Mouse (Mus musculus) neutrophil, adult 5-6 weeks (primary cell): Measurements from ENCODE around the gene Sorcs3. TPM values are rescaled to one million over a fixed set of nuclear protein-coding genes. Genes with fewer than 3 reads are reported as not detected.

ENCODE experiments used
- ATAC-seq: fragments of 151-379, 151-347 bp; 2 replicates; pipeline ENCODE4 v1.8.0; 2017; ENCODE audit warnings: mild to moderate bottlenecking, moderate TSS enrichment; ENCODE audit not compliant: insufficient number of reproducible peaks, poor library complexity, low FRiP score, severe bottlenecking; ENCODE audit errors: extremely low read depth
- total RNA-seq: library from RNA; stranded (forward); fragments of 200-1000 nt; gene quantifications from 2 replicates; pipeline ENCODE4 v1.2.3, GENCODE M21; 2017

Sorcs3 gene
- total RNA-seq, 1 experiment from 2014 or later = not detected

DNA sequence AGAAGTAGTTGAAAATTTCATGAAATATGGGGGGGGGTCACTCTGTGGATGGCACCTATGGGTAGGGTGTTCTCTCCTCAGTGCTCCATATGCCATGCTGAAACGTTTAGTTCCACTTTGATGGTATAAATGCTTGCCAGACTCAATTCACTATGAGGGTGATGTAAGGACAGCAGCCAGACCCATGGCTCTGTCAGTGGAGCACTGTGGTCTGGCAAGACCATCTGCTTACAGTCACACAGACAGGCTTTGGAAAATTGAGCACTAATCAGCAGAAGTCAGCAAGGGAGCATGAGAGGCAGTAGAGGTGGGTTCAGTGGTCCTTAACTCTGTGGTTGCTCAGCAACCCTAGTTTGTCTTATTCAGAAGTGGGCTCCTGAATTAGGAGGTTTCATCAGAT lies 411.1 kb downstream of the Sorcs3 start:
- no peak for ATAC-seq

DNA sequence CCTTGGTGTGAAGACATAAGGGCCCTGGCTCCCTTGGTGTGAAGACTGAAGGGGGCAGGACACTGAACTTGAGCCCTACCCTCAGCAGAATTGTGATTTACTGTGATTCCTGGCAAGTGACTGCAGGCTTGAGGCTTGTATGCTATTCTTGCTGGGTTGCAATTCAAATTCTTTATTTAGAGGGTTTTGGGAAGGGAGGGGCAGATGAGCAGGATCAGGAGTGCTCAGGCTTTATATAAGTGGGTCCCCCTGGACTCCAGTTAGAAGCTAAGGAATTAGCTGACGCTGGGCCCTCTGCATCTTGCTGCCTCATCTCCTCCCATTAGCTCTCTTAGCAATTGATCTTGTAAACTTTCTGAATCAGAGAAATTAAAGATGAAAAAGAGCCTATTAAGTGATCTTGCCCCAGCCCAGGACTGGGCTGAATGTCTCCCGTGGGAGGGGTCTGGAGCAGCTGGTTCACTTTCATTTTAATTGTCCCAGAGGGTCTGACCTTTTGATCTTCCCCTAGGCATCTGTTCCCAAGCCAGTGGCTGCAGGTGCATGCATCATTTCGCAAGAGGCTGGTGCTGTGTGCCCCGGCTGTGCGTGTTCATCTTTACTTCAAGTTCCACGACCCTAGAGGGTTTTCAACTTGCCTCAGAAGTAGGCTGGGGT lies 425.0 kb downstream of the Sorcs3 start:
- no peak for ATAC-seq

DNA sequence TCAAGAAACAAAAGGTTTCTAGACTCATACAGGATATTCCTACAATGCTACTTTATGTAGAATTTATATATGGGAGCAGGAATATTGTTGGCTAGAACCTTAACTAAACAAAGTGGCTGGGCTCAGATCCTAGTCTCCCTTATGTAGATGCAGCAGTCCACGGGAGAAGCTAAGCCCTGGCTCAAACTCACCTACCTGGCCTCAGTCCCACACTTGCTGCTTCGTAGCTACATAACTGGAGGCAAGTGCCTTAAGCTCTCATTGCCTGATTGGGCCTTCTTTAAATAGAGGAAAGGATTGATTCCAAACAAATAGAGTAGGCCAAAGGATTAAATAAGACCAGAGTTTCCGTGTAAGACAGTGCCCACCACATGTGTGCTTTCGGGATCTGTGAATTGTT lies 436.7 kb downstream of the Sorcs3 start:
- no peak for ATAC-seq

DNA sequence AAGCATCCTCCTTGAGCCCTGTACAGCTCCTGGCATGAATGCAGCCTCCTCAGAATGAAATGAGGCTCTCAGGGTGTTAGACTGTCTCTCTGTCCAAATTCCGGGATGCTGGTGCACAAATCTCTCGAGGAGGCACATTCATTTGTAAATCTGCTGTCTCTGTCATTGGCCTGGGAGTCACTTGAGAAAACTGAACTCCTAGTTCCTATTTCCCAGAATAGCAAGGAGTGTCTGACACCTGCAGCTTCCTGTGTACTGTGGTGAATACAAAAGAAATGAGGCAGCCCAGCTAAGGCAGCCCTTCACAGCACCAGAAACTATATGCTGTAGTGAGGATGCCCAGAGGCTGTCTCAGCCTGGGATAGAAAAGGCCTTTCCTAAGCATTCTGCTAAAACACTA lies 444.1 kb downstream of the Sorcs3 start:
- no peak for ATAC-seq

DNA sequence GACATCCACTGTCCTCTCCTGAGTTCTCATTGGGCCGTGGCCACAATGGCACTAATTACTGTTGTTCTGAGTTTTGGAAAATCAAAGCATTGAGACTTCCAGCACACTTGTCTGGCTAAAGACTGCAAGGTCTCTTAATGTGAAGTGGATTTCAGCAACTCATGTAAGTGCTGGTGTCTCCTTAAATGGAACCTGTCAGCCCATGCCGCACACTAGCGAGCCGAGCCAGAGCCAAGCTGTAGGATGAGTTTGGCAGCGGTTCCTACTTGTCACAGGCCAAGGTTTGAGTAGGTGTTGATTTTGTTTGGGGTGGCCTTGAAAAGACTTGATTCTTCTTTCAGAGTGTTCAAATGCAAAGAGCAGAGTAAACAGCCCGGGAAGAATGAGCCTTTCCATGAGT lies 445.8 kb downstream of the Sorcs3 start:
- no peak for ATAC-seq

DNA sequence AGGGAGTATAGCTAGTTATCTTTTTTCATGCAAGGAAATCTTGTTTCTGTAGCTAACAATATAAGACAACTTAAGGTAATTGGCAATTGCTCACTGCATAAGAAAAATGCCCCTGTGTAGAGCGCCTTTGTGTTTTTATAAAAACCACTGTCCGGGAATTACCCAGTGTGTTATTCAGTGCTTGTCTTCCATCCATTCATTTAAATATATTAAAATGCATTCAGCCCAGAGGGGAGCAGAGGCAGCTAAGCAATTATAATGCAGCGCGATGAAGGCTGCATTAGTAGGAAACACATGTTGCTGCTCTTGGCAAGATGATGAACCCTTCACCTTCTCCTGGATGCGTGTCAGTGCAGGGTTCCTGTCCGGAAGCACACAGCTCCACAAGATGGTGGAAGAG lies 454.4 kb downstream of the Sorcs3 start:
- no peak for ATAC-seq

DNA sequence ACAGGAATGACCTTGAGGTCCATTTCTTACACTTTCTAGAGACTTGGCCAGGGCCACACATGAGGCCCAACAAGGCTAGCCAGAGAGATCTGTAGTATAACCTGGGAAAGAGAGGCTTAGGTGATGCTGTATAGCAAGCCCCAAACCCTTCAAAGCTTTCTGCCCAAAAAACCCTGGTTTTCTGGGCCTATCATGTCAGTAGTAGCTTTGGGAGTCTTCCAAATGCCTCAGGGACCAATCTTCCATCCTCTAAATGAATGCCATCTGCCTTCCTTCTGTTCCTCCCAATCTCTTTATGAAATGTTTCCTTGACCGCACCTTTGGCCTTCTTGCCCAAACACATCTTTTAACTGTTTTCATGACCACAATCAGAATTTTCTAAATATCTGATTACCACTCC lies 474.1 kb downstream of the Sorcs3 start:
- no peak for ATAC-seq

DNA sequence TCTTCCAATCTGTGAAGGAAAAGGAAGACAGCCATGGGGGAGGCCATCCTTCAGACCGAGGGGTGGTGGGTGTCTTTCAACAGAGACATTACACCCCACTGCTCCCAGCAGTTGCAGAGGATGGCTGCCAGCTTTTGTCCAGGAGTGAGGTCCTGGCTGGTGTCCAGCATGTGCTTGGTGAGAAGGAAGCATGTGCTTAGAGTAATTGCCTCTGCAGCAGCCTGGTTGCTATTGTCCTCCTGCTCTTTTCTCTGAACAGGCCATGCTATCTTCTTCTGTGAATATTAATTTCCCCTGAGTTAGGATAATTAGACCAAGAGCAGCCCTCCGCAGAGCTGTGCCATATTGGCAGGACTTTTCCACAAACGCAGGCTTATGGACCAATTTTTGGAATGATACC lies 476.7 kb downstream of the Sorcs3 start:
- no peak for ATAC-seq

DNA sequence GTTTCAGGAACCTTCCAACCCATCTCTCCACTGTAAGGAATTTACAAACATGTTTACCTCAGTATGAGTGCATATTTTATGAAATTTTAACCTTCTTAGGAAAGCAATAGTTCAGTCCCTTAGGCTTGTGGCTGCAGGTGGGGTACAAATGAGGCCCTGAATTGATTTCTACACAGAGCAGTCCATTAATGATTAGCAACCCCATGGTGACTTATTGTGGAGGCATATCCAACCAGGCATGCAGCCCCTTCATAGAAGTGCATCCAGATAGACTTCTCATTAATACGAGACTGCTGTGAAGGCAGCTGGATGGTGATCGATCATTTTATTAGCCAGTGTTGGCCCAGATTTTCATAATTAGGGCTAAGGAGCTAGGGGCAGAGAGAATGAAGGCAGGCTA lies 480.5 kb downstream of the Sorcs3 start:
- no peak for ATAC-seq

DNA sequence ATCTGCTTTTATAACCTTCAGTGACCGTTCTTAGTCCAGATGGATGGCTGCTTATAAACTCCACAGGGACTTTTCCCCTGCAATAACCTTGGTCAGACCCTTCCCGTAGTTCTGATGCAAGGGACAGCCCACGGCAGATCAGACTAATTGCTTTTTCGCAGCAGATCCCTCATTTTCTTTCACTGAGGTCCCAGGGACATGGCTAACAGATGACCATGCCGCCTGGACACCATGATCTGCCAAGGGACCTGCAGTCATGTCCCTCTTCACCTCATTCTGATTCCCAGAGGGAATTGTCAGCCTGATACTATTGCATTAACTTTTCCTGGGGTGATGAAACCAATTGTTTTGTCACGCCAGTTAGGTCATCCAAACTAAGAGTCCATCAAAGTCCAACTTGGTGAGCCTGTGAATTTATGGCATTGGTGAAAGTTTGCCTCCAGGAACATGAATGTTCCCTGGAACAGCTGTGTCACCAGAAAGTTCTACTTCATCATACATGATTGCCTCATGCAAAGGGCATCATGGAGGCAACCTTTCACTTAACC lies 494.4 kb downstream of the Sorcs3 start:
- ATAC-seq = no peak

DNA sequence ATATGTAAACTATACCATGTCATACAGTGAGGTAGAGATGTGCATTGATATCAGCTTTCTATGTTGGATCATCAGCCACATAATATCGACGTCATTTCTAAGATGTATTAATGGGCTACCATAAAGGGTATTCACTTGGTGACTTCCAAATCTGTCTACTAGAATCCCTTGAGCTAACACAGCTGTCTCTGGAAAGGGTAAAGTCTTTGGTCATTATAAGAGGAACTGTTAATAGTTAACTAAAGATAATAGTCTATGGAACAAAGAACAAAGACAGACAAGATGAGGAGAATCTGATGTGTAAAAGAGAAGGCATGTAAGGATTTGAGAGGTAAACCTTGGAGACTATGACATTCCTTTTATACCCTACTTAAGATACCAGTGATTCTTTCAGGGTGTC lies 497.9 kb downstream of the Sorcs3 start:
- ATAC-seq = no peak

DNA sequence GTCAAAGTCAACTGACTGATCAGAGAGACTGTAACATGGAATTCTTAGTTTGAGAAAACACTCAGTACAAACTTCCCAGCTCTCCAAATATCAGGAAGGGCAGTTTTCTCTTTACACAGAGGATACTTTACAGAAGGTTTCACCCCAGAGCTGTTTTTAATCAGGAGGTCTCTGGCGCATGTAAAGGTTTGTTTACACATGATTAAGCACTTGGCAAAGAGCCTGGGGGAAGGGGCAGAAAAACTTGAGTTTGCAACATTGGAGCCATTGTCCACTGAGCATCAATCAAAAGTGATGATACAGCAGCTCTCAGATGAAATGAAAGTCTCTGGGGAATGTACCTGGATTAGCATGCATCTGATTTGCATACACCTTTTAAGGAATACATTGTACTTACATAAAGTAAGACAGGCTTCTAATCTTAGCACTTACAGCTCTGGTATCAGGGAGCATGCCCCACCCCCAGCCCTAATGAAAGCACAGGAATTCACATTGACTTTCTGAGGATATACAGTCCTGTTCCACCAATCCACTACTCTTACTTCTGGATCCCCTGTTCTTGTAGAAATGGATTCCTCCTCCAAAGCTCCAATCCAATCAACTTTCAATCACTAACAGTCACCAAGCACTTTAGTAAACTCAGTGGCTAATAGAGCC lies 500.6 kb downstream of the Sorcs3 start:
- ATAC-seq = no peak

DNA sequence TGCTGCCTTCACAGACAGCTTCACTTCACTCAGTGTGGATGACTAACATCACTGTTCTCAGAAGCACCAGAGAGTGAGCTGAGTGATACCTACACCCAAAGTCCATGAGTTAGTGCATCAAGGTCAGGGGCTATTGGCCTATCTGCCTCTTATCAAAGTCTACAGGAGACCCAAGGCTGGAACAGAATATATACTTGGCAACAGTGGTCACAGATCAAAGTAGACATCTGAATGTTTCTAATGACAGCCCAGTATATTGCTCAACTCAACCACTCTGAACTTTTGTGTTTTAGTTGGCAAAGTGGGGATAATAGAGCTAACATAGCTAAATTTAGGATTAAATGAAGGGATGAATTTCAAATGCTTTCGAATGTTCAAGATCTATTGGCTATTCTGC lies 501.1 kb downstream of the Sorcs3 start:
- ATAC-seq = no peak

DNA sequence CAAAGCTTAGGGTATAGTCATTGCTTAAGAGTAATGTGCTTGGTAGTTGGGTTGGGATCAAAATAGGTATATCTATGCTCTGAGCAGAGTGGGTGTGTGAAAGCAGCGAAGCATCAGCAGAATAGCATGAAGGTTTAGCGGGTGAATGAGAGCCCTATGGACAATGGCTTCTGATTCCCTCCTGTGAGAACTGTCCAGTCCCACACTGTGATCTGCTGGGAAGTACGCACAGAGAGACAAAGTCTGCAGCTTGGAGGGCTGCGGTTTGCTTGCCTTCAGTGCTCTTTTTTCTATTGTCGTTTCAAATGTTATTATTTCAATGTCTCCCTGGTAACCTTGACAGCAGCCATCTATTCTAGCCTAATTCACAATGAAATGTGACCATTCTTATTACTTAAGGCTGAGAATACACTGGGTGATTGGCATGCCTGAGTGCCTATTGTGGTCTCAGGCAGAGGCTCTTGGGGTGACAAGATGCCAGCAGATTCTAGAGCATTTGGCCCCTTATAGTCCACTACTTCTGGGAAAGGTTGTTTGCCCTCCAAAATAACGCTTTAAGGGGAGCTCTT lies 520.1 kb downstream of the Sorcs3 start:
- ATAC-seq = no peak

DNA sequence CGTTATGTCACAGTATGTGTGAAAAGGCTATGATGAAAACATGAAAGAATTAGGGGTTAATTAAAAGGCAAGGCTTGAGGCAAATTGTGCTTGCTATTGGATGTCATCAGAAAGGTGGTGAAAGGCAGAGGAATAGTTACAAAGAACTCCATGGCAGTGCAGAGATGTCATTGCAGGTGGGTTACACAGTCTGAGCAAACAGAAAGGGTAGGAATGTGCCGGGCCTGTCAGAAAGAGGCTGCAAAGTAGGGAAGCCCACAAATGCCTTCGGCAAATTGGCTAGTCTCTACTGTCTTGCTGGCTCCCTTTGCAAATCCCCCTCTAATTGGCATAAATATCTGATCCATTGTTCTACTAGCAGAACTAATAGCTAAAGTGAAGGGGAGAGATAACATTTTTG lies 521.2 kb downstream of the Sorcs3 start:
- no peak for ATAC-seq

DNA sequence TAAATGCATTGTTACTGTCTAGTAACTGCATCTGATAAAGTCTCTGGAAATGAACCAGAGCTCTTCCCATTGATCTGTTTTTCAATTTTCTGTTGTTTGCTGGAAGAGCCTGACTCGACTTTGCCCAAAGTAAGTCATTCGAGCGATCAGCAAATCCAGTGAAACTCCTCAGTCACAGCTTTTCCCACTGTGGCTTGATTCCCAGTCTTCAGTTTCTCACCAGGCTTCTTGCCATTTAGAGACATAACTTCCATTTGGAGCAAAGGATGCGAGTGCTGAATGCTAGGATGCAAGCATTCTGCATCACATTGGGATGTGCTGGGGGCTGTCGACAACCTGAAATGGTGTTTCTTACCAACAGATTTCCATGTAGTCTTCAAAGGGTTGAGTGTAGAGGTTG lies 521.8 kb downstream of the Sorcs3 start:
- no peak for ATAC-seq

DNA sequence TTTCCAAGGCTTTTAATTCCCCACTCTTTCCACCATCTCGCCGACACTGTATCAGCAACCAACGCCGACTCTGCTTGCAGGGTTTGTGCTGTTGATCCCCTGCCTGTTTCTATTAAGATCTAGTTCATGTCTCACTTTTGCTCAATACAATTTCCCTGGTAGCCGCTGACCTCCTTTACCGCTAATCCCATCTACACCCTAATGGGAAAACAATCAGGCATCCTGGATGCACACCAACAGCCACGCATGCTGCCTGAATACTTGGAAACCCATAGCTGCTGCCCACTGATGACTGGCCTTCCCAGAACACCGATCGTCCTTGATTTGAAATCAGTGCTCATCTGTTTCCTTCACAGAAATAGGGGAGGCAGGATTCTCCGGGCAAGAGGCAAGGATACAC lies 525.9 kb downstream of the Sorcs3 start:
- no peak for ATAC-seq

DNA sequence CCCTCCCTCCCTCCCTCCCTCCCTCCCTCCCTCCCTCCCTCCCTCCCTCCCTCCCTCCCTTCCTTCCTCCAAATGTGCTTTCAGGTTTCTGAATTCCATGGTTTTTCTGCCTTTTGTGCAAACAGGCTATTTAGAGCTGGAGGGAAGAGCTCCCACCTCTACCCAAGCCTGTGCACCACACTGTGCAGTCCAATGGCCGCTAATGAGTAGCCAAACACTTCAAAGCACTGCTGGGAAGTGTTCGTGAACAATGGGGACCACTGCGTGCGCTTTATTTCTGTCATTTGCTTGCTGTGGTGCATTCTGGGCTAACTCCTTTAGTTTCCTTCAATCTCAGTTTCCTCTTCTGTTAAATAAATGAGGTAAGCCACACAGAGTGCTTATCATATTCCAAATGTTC lies 528.5 kb downstream of the Sorcs3 start:
- ATAC-seq = no peak

DNA sequence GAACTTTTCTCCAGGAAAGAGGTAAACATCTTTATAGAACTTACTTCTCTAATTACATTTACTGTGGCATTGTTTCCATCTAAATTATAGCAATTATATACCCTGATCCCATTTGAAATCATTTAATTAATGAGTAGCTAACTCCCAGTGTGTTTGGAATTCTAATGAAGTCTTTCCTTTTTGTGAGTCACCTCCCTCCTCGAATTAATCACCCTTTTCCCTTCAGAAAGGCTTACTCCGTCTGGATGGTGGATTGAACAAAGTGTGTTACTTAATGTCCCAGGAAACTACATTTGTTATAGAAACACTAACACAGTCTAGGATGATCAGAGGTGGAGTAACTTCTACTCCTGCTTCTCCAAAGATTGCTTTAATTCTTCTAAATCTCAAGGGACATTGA lies 531.7 kb downstream of the Sorcs3 start:
- ATAC-seq = no peak

DNA sequence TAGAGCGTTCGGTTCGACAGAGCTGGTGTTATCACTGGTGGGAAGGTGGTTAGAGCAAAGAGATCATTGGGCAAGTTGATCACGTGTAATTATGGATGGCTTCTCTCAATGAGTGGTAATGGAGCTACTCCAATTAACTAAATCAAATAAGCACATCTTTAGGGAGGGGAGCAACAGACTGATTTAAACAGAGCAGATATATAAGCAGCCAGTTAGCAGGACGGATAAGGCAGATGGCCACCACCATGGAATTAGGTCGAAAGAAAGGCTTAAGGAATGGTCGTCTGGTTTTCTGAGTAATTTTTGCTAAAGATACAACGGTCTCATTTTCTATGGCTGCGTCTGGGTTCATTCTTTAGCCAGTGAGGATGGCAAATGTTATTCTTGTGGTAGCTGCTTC lies 549.3 kb downstream of the Sorcs3 start:
- no peak for ATAC-seq
